Mouse (Mus musculus): Measurements from ENCODE around the gene Git1. TPM values are rescaled to one million over a fixed set of nuclear protein-coding genes. Genes with fewer than 3 reads are reported as not detected.

The Git1 gene
- polyA plus RNA-seq, 1 experiment from 2014 or later, result 2.1 TPM

- H3K4me1 ChIP-seq (ENCODE audit: insufficient read depth), result peaks cover 5% of the 10 kb centered on the region
- WGBS (ENCODE audit: insufficient replicate concordance), result 77% methylated on average over 14 of the region's 14 CpGs
- ATAC-seq, result no peak
These were observed 12.9 kb downstream of the Git1 start for GRCm38 (mm10) chr11:77506273-77506672.

GRCm38 (mm10) chr11:77506941-77507340 lies 13.6 kb downstream of the Git1 start:
- H3K27ac ChIP-seq (ENCODE audit: low read depth), result no peak overlapping the region
- H3K36me3 ChIP-seq (replicated peaks; ENCODE audit: insufficient read depth, low read length), result peaks cover 40% of the 10 kb centered on the region
- peaks cover 5% of the 10 kb centered on the region for H3K4me1 ChIP-seq (ENCODE audit: insufficient read depth)
- 75% methylated on average over 6 of the region's 6 CpGs for WGBS (ENCODE audit: insufficient replicate concordance)
- no peaks in the 10 kb centered on the region for H3K9me3 ChIP-seq (ENCODE audit: low read length)
- DNase-seq, result no peak
- TF ChIP-seq CTCF (IDR thresholded peaks at IDR 0.05; ENCODE audit: low read depth), result no peak
- no peak for TF ChIP-seq EP300 (IDR thresholded peaks at IDR 0.05; ENCODE audit: low read depth)
- H3K4me2 ChIP-seq (ENCODE audit: low read depth, low read length), result no peak overlapping the region
- H3K27me3 ChIP-seq (ENCODE audit: insufficient read depth, low read length), result no peaks in the 10 kb centered on the region
- no peak overlapping the region for H3K9ac ChIP-seq (replicated peaks)
- H3K4me3 ChIP-seq (ENCODE audit: low read depth, low read length), result no peak overlapping the region
- ATAC-seq, result no peak

More at GRCm38 (mm10) chr11:77506273-77506672, 12.9 kb downstream of the Git1 start:
- Histone ChIP-seq H3K9me3 (ENCODE audit: low read length) (no peaks in the 10 kb centered on the region), H3K4me2 (ENCODE audit: low read depth, low read length) (no peak overlapping the region), H3K4me3 (ENCODE audit: low read depth, low read length) (no peak overlapping the region), H3K27ac (ENCODE audit: low read depth) (no peak overlapping the region), H3K36me3 (replicated peaks; ENCODE audit: insufficient read depth, low read length) (peaks cover 40% of the 10 kb centered on the region), H3K9ac (replicated peaks) (no peak overlapping the region), H3K27me3 (ENCODE audit: insufficient read depth, low read length) (no peaks in the 10 kb centered on the region)
- peak; percentile 15 for DNase-seq
- TF ChIP-seq EP300 (IDR thresholded peaks at IDR 0.05; ENCODE audit: low read depth), result no peak

- no peak overlapping the region for H3K4me2 ChIP-seq (ENCODE audit: low read depth, low read length)
- H3K4me1 ChIP-seq (ENCODE audit: insufficient read depth), result peaks cover 9% of the 10 kb centered on the region
- no peak for TF ChIP-seq CTCF (IDR thresholded peaks at IDR 0.05; ENCODE audit: low read depth)
- H3K9me3 ChIP-seq (ENCODE audit: low read length), result no peaks in the 10 kb centered on the region
- no peak overlapping the region for H3K27ac ChIP-seq (ENCODE audit: low read depth)
- H3K27me3 ChIP-seq (ENCODE audit: insufficient read depth, low read length), result no peaks in the 10 kb centered on the region
- DNase-seq, result no peak
- ATAC-seq, result no peak
- H3K36me3 ChIP-seq (replicated peaks; ENCODE audit: insufficient read depth, low read length), result peaks cover 37% of the 10 kb centered on the region
- H3K9ac ChIP-seq (replicated peaks), result no peak overlapping the region
- no peak overlapping the region for H3K4me3 ChIP-seq (ENCODE audit: low read depth, low read length)
- 67% methylated on average over 4 of the region's 4 CpGs for WGBS (ENCODE audit: insufficient replicate concordance)
These were observed 14.1 kb downstream of the Git1 start for GRCm38 (mm10) chr11:77507426-77507825.

GRCm38 (mm10) chr11:77508068-77509021 lies 15.0 kb downstream of the Git1 start:
- Histone ChIP-seq H3K27ac (ENCODE audit: low read depth) (no peak overlapping the region), H3K4me2 (ENCODE audit: low read depth, low read length) (peak overlapping the region; percentile 72), H3K9me3 (ENCODE audit: low read length) (no peaks in the 10 kb centered on the region), H3K36me3 (replicated peaks; ENCODE audit: insufficient read depth, low read length) (peaks cover 30% of the 10 kb centered on the region), H3K9ac (replicated peaks) (peak overlapping the region; percentile 28; the same call in 1 of the 2 replicates), H3K4me3 (ENCODE audit: low read depth, low read length) (peak overlapping the region; percentile 24), H3K27me3 (ENCODE audit: insufficient read depth, low read length) (no peaks in the 10 kb centered on the region), H3K4me1 (ENCODE audit: insufficient read depth) (peaks cover 13% of the 10 kb centered on the region)
- TF ChIP-seq CTCF (IDR thresholded peaks at IDR 0.05; ENCODE audit: low read depth) (peak; percentile 95), EP300 (IDR thresholded peaks at IDR 0.05; ENCODE audit: low read depth) (no peak)
- DNase-seq (peak; percentile 89), ATAC-seq (peak; percentile 73)
- WGBS (ENCODE audit: insufficient replicate concordance), result 20% methylated on average over 49 of the region's 49 CpGs

- 84% methylated on average over 5 of the region's 5 CpGs for WGBS (ENCODE audit: insufficient replicate concordance)
- H3K4me1 ChIP-seq (ENCODE audit: insufficient read depth), result peaks cover 35% of the 10 kb centered on the region
- ATAC-seq, result no peak
These were observed 18.0 kb downstream of the Git1 start for GRCm38 (mm10) chr11:77511336-77511735.

GRCm38 (mm10) chr11:77512891-77513810 lies 19.8 kb downstream of the Git1 start:
- under 1% methylated on average over 61 of the region's 84 CpGs for WGBS (ENCODE audit: insufficient replicate concordance)
- ATAC-seq, result peak; percentile 72

More at GRCm38 (mm10) chr11:77511336-77511735, 18.0 kb downstream of the Git1 start:
- H3K9me3 ChIP-seq (ENCODE audit: low read length), result no peaks in the 10 kb centered on the region
- H3K4me2 ChIP-seq (ENCODE audit: low read depth, low read length), result no peak overlapping the region
- H3K27me3 ChIP-seq (ENCODE audit: insufficient read depth, low read length), result peaks cover 11% of the 10 kb centered on the region
- no peak overlapping the region for H3K27ac ChIP-seq (ENCODE audit: low read depth)
- H3K4me3 ChIP-seq (ENCODE audit: low read depth, low read length), result no peak overlapping the region
- TF ChIP-seq EP300 (IDR thresholded peaks at IDR 0.05; ENCODE audit: low read depth), result no peak
- no peak for TF ChIP-seq CTCF (IDR thresholded peaks at IDR 0.05; ENCODE audit: low read depth)
- no peak overlapping the region for H3K9ac ChIP-seq (replicated peaks)
- H3K36me3 ChIP-seq (replicated peaks; ENCODE audit: insufficient read depth, low read length), result peaks cover 8% of the 10 kb centered on the region; the same call in 1 of the 2 replicates
- no peak for DNase-seq

More at GRCm38 (mm10) chr11:77512891-77513810, 19.8 kb downstream of the Git1 start:
- TF ChIP-seq EP300 (IDR thresholded peaks at IDR 0.05; ENCODE audit: low read depth) (no peak), CTCF (IDR thresholded peaks at IDR 0.05; ENCODE audit: low read depth) (no peak)
- Histone ChIP-seq H3K4me2 (ENCODE audit: low read depth, low read length) (peak overlapping the region; percentile 82), H3K27me3 (ENCODE audit: insufficient read depth, low read length) (peaks cover 18% of the 10 kb centered on the region), H3K9ac (replicated peaks) (peak overlapping the region; percentile 68), H3K27ac (ENCODE audit: low read depth) (peak overlapping the region; percentile 94), H3K4me3 (ENCODE audit: low read depth, low read length) (peak overlapping the region; percentile 60), H3K9me3 (ENCODE audit: low read length) (no peaks in the 10 kb centered on the region), H3K36me3 (replicated peaks; ENCODE audit: insufficient read depth, low read length) (no peaks in the 10 kb centered on the region), H3K4me1 (ENCODE audit: insufficient read depth) (peaks cover 50% of the 10 kb centered on the region)
- DNase-seq, result peak; percentile 94

Data from liver, postnatal 0 days (tissue).